Comparison of ENCODE assay signal across 17 mouse cellular contexts in the genomic region with DNA sequence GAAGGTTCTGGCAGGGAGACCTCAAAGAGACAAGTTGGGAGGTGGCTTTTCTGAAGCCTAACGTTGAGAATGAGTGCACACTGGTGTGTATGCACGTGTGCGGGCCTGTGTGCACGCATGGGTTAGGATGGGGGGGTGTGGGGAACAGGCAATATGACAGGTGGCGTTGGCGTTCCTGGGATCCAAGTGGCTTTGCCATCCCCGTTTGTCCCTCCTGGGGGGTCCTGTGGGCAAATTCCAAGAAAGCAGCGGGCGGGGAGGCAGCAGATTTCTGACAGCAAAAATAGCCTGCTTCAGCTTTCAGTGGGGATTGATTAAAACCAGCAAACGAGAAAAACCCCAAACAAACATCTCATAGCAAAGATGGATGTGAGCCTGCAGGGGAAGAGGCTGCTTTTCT. TPM values are rescaled to one million over a fixed set of nuclear protein-coding genes. Genes with fewer than 3 reads are reported as not detected.
"Had no signal": no experiment of that assay in that cellular context is flagged by ENCODE, and none has a peak within 500 bp of the region (broad histone marks: within the 10 kb centered on the region; RNA-seq: fewer than 3 reads in every experiment).

No protein-coding gene starts in this region.

- H3K4me3 ChIP-seq: layer of hippocampus, adult 2 months; limb, embryonic 10.5 days; liver, embryonic 12.5 days; midbrain, embryonic 10.5 days; neural tube, embryonic 12.5 days had no signal

- H3K27ac ChIP-seq: kidney, postnatal 0 days; layer of hippocampus, adult 2 months; liver, embryonic 12.5 days; midbrain, embryonic 10.5 days; neural tube, embryonic 12.5 days had no signal

- ATAC-seq: liver, embryonic 12.5 days had no signal

- DNase-seq: kidney, postnatal 4 days; lung, embryonic 14.5 days; lung, postnatal 10 days; lung, postnatal 4 days; midbrain, embryonic 14.5 days; right cerebral cortex, postnatal 4 days; spleen, adult 18-20 months; thymus, adult 18-20 months; thymus, postnatal 25 days had no signal

RNA-seq across cellular contexts. Expression of a gene that starts 35.3 kb away (rescaled TPM):
- total RNA-seq: megakaryocyte, adult 5-6 weeks; neutrophil, adult 5-6 weeks had no signal
